Comparison of ENCODE assay signal across 10 mouse cellular contexts in the genomic region with DNA sequence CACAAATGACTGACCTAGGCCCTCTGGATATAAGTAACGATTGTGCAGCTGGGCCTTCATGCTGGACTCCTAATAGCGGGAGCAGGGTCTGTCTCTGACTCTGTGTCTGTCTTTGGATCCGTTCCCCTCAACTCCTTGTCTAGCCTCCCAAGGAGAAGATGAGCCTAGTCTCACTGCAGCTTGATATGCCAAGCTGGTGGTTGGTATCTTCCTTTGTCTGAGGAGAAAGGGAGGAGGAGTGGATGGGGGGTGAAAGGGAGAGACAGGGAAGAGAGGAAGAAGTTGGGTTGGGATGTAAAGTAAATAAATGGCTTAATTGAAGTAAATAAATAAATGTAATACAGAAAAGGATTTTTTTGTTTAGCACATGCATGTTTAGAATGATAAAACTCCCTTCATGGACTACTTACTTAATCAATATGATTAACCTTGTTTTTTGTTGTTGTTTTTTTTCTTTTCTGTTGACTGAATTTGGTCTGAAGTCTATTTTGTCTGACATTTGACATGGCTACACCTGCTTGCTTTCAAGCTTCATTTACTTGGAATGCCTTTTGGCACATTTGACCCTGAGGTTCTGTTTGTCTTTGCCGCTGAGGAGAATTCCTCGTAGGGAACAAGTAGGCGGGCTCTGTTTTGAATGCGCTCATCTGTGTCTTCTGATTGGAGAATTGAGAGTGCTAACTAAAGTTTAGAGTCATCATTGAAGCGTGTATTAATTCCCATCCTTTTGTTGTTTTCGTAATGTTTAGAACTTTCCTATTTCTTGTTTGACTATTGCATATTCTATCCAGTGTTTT.
"Had no signal": no experiment of that assay in that cellular context is flagged by ENCODE, and none has a peak within 500 bp of the region (broad histone marks: within the 10 kb centered on the region; RNA-seq: fewer than 3 reads in every experiment).

No protein-coding gene starts in this region.

- H3K27me3 ChIP-seq: liver, embryonic 15.5 days; midbrain, embryonic 13.5 days had no signal

- H3K9ac ChIP-seq: liver, embryonic 15.5 days; midbrain, embryonic 13.5 days had no signal

- H3K36me3 ChIP-seq: limb, embryonic 10.5 days; liver, embryonic 15.5 days; midbrain, embryonic 13.5 days had no signal

- H3K4me1 ChIP-seq: limb, embryonic 10.5 days; liver, embryonic 15.5 days; midbrain, embryonic 13.5 days had no signal

- H3K4me3 ChIP-seq: left cerebral cortex, adult 2 months; limb, embryonic 10.5 days; liver, embryonic 15.5 days; midbrain, embryonic 13.5 days had no signal

- H3K4me2 ChIP-seq: liver, embryonic 11.5 days; liver, embryonic 15.5 days; midbrain, embryonic 13.5 days had no signal

- DNase-seq: lung, adult 2 months; lung, postnatal 4 days; thymus, postnatal 4 days had no signal

- ATAC-seq: lung, postnatal 0 days; midbrain, embryonic 13.5 days had no signal

- H3K9me3 ChIP-seq: limb, embryonic 10.5 days; liver, embryonic 15.5 days had no signal

- H3K27ac ChIP-seq: left cerebral cortex, adult 2 months; limb, embryonic 10.5 days; liver, embryonic 15.5 days; midbrain, embryonic 13.5 days; stomach, postnatal 0 days had no signal
